Mouse (Mus musculus) layer of hippocampus, adult 2 months (tissue): ENCODE data around the gene Slc47a2. TPM values are rescaled to one million over a fixed set of nuclear protein-coding genes. Genes with fewer than 3 reads are reported as not detected.

Experiments
- DNase-seq, 2 experiments: peaks; one replicate each; pipeline ENCODE4 v3.0.0; 2022; ENCODE audit warnings: low spot score in 2 of 2
- H3K27ac ChIP-seq: fragments of 200-600 bp; 2 replicates; pipeline ENCODE4 v1.8.1; 2022
- H3K4me3 ChIP-seq: fragments of 200-600 bp; 2 replicates; pipeline ENCODE4 v1.8.1; 2022; ENCODE audit warnings: mild to moderate bottlenecking
- CTCF ChIP-seq: fragments of 200-600 bp; conservative IDR thresholded peaks from 2 replicates; pipeline ENCODE4 v1.8.1; 2022; ENCODE audit warnings: antibody characterized with exemption, mild to moderate bottlenecking, moderate library complexity
- total RNA-seq, 2 experiments: library from RNA; stranded (reverse); gene quantifications; 2 replicates each; pipeline ENCODE4 v1.2.3; 2021

Gene Slc47a2
- total RNA-seq, 2 experiments from 2014 or later = not detected

DNA sequence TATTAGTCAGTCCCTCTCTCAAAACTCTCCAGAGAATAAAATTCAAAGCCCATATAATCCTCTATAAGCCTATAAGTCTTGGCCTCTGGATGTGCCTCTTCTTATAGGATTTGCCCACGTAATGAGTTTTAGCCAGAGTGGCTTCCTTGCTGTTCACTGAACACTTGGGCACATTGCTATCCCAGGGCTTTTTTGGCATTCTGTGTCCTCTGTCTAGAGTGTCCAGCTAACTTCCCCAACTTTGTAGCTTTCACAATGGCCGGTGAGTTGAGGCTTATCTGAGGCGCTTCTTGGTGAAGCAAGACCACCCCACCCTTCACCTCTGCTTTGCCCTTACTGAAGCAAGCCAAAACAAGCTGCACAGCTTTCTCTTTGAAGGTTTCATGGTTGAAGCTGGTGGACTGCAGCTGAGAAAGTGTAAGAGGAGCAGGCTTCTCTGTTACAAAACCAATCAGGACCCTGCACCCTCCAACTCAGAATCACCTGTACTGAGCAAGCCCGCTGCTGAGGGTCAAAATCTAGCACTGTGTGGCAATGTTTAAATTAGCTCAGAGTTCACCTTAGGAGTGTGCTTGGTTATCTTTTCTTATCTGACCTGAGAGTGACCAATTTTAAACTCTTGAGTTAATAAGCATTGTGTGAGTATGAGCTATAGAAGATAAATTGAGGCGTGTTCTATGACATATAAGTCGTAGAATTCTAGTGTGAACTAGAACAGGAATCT lies 73.9 kb downstream of the Slc47a2 start:
- no peak for TF ChIP-seq CTCF

DNA sequence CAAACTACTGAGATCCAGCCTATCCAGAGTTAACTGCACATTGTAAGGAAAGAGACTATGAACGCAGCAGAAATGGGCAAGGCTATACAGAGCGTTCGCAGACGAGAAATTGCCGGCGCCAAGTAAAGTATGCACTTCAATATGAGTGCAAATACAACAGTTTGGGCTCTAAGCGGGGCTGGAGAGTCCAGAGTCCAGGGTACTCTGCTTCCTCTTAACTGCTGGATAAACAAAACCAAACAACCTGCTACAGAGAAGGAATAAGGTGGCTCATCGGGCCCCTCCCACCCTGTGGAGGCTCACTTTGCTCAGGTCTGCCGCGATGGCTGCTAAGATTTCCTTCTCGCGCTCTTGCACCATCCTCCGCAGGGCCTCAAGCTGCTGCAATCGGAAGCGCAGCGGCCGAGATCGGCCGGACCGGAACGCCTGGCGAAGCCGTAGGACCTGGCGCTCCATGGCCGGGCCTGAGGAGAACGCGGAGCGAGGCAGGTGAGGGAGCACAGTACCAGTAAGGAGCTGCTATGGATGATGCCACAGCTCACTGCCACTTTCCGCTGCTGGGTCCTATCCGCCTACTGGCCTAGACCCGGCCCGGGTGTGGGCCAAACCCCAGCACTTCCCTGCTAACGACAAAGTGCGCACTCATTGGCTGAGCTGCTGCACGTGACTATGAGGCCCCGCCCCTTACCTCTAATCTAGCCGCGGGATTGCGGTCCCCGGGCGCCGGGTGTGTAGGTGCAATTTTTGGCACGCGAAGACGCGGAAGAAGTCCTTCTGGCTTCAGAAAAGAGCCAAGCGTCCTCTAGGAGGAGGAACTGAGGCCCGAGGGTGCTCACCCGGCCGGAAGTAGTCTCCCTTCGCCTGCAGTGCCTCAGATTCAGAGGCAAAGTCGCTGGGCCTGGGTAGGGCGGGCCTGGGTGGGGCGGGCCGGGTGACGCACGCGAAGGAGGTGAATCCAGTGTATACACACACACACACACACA lies 75.8 kb downstream of the Slc47a2 start, which contains the start of gene Aldh3a2:
Gene Aldh3a2 (minus strand): TSS at position 914 of the 983 bp plus-strand sequence.
- peak; percentile 86 to 93 for DNase-seq
- TF ChIP-seq CTCF = peak; percentile 29; the same call in 1 of the 2 replicates
- Histone ChIP-seq H3K27ac (peak within 1 kb of the TSS; percentile 97), H3K4me3 (peak within 1 kb of the TSS; percentile 73)

More for the DNA sequence above, 73.9 kb downstream of the Slc47a2 start:
- Histone ChIP-seq H3K4me3 (no peak overlapping the region), H3K27ac (no peak overlapping the region)
- no peak for DNase-seq

DNA sequence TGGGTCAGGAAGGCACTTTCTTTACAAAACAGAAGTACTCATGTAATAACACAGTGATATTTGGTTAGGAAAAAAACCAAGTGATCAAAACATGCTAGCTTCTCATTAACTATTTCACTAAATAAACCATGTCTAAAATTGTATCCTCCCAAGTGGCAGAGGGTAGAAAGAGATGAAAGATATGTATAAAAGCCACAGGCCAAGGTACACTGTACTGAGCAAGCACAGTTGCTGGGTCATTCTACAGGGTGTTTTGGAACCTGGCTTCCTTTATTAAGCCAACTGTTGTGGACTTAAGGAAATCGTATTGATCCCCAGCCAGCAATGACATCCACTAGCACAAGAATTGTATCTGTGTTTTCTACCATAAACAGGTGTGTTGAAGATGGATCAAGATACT lies 78.8 kb downstream of the Slc47a2 start:
- H3K4me3 ChIP-seq = no peak overlapping the region
- no peak overlapping the region for H3K27ac ChIP-seq
- TF ChIP-seq CTCF = no peak
- DNase-seq = no peak

DNA sequence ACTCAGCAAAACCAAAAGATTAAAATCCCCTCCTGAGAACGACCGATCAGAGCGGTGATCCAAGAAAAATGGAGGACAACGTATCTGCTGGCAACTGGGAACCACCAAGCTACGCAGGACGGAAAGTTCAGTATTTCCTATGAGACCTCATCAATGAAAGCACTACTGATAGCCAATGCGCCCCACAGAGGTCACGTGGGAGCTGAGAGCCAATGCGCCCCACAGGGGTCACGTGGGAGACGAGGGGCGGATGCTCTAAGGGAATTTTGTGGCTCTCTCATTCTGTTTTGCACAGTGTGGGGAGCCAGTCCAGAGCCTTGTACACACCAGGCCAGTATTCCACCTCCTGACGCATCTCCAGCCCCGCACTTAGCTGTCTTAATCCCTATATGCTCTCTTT lies 80.1 kb downstream of the Slc47a2 start:
- no peak overlapping the region for H3K4me3 ChIP-seq
- H3K27ac ChIP-seq = no peak overlapping the region
- no peak for TF ChIP-seq CTCF
- no peak for DNase-seq

DNA sequence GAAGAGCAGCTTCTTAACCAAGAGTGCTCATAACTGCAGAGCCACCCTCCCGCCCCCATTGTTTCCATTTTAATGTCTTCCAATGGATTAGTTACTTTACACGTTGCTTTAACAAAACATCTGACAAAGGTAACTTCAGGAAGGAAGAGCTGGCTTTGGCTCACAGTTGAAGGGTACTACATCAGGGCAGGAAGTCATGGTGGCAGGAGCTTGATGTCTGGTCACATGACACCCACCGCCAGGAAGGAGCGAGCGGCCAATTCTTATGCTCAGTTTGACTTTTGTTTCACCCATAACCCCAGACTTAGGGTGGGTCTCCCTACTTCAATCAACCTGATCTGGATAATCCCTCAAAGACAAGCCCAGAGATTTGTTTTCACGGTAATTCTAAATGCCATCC lies 83.6 kb downstream of the Slc47a2 start:
- DNase-seq = no peak
- TF ChIP-seq CTCF = no peak
- Histone ChIP-seq H3K4me3 (no peak overlapping the region), H3K27ac (no peak overlapping the region)

DNA sequence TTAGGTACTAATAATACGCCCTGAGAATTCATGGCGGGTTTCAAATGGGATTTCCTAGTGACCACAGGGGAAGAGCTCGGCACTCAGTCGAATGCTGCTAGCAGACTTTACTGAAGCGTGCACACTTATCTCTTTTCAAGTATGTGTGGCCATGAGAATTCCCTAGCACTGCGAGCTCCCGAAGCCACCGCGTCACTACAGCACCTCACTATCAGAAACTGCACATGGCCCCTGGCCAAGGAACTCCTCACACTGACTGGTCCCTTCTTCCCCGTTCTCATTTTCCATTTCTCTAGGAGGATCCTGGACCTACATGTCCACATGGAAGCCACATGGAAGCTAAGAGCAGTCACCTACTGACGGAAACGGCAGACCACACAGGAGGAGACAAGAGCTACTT lies 89.9 kb downstream of the Slc47a2 start:
- no peak for DNase-seq
- TF ChIP-seq CTCF = no peak
- no peak overlapping the region for H3K4me3 ChIP-seq
- H3K27ac ChIP-seq = no peak overlapping the region

DNA sequence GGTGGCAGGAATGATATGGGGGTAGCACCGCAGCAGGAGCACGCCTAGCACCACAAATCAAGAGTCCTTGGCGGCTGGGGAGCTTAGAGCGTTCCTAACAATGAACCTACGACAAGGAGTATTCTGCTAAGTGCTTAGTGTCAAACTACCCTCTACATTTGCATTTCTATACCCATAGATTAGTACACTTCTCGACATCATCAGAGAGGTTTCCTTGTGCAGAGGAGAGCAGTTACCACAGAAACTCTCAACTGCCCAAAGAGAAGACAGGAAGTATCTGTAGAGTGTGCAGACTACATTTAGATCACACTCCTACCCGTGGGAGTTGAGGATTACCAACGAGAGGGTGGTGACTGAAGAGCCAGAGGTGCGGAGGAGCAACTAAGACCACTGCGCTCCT lies 90.9 kb downstream of the Slc47a2 start:
- H3K4me3 ChIP-seq = no peak overlapping the region
- TF ChIP-seq CTCF = no peak
- DNase-seq = no peak
- no peak overlapping the region for H3K27ac ChIP-seq

Other genes with a start within 250 kb of the Slc47a2 start
- 1 to 10 TPM in 1 of 2 experiments, under 1 TPM in 1; 0.98 to 1.5 TPM for gene Tnfrsf13b, start 216.1 kb downstream of the Slc47a2 start, total RNA-seq
- gene Usp22, start 167.8 kb downstream of the Slc47a2 start, total RNA-seq = 100 to 1,000 TPM; 216 to 235 TPM
- 1 to 10 TPM in 1 of 2 experiments, under 1 TPM in 1; 0.49 to 1.3 TPM for gene Aldh3a1, start 135.3 kb downstream of the Slc47a2 start, total RNA-seq
- 10 to 100 TPM; 58.1 to 58.9 TPM for gene Aldh3a2, start 75.4 kb downstream of the Slc47a2 start, total RNA-seq
- 1 to 10 TPM; 1.7 to 2.3 TPM for gene Slc47a1, start 35.5 kb upstream of the Slc47a2 start, total RNA-seq
- gene Rnf112, start 111.3 kb upstream of the Slc47a2 start, total RNA-seq = 100 to 1,000 TPM; 543 to 554 TPM
- gene Mfap4, start 142.6 kb upstream of the Slc47a2 start, total RNA-seq = 1 to 10 TPM; 4.8 to 5.0 TPM
- 10 to 100 TPM; 26.2 to 28.5 TPM for gene Mapk7, start 151.5 kb upstream of the Slc47a2 start, total RNA-seq
- gene B9d1, start 162.3 kb upstream of the Slc47a2 start, total RNA-seq = 10 to 100 TPM; 47.4 to 47.9 TPM
- gene Epn2, start 236.8 kb upstream of the Slc47a2 start, total RNA-seq = 100 to 1,000 TPM; 162 to 170 TPM